Mouse (Mus musculus): ENCODE results near the gene Agtrap. TPM values are rescaled to one million over a fixed set of nuclear protein-coding genes. Genes with fewer than 3 reads are reported as not detected.
"Not testable (repeated sequence)": the region's sequence is repeated elsewhere in the genome, so short reads cannot be mapped to it uniquely, and the experiment has no call there.

Gene Agtrap
- total RNA-seq, 2 experiments from 2014 or later: 6.3 to 7.8 TPM

GRCm38 (mm10) chr4:148054961-148055695 lies 32.7 kb downstream of the Agtrap start:
- no peak for DNase-seq (ENCODE audit: low spot score in 2 of 2)
- intact Hi-C loops (cut with DNase I): no loop called here

GRCm38 (mm10) chr4:148053417-148053920 lies 34.4 kb downstream of the Agtrap start:
- intact Hi-C loops (cut with DNase I): loop anchor here (1.0 kb wide), 1 partner anchor 11 kb away; no protein-coding TSS in a partner anchor
- DNase-seq (ENCODE audit: low spot score in 2 of 2): peak; percentile 69 to 95

GRCm38 (mm10) chr4:148052976-148053375 lies 34.9 kb downstream of the Agtrap start:
- intact Hi-C loops (cut with DNase I): loop anchor here (1.0 kb wide), 1 partner anchor 11 kb away; no protein-coding TSS in a partner anchor

GRCm38 (mm10) chr4:148051886-148052285 lies 35.9 kb downstream of the Agtrap start:
- DNase-seq (ENCODE audit: low spot score in 2 of 2): no peak
- intact Hi-C loops (cut with DNase I): no loop called here

More at GRCm38 (mm10) chr4:148052976-148053375, 34.9 kb downstream of the Agtrap start:
- no peak for DNase-seq (ENCODE audit: low spot score in 2 of 2)

GRCm38 (mm10) chr4:148051046-148051776 lies 36.6 kb downstream of the Agtrap start:
- intact Hi-C loops (cut with DNase I): no loop called here
- no peak for DNase-seq (ENCODE audit: low spot score in 2 of 2)

- DNase-seq (ENCODE audit: low spot score in 2 of 2); intact Hi-C loops (cut with DNase I): not testable (repeated sequence)
These were observed 37.4 kb downstream of the Agtrap start for GRCm38 (mm10) chr4:148050396-148050914.

- no peak for DNase-seq (ENCODE audit: low spot score in 2 of 2)
- intact Hi-C loops (cut with DNase I): no loop called here
These were observed 41.3 kb downstream of the Agtrap start for GRCm38 (mm10) chr4:148046450-148047031.

GRCm38 (mm10) chr4:148044113-148044512 lies 43.7 kb downstream of the Agtrap start:
- DNase-seq (ENCODE audit: low spot score in 2 of 2): no peak
- intact Hi-C loops (cut with DNase I): no loop called here

- DNase-seq (ENCODE audit: low spot score in 2 of 2); intact Hi-C loops (cut with DNase I): not testable (repeated sequence)
These were observed 44.5 kb downstream of the Agtrap start for GRCm38 (mm10) chr4:148043327-148043726.

- intact Hi-C loops (cut with DNase I): loop anchor here (1.0 kb wide), 1 partner anchor 12 kb away; no protein-coding TSS in a partner anchor
- peak in 1 of 2 experiments; percentile 75 for DNase-seq (ENCODE audit: low spot score in 2 of 2)
These were observed 46.1 kb downstream of the Agtrap start for GRCm38 (mm10) chr4:148041611-148042191.

GRCm38 (mm10) chr4:148040933-148041610 lies 46.8 kb downstream of the Agtrap start:
- intact Hi-C loops (cut with DNase I): no loop called here
- peak; percentile 40 to 52 for DNase-seq (ENCODE audit: low spot score in 2 of 2)

- intact Hi-C loops (cut with DNase I): no loop called here
- DNase-seq (ENCODE audit: low spot score in 2 of 2): peak in 1 of 2 experiments; percentile 34
These were observed 47.6 kb downstream of the Agtrap start for GRCm38 (mm10) chr4:148040029-148040830.

- intact Hi-C loops (cut with DNase I): no loop called here
- DNase-seq (ENCODE audit: low spot score in 2 of 2): peak in 1 of 2 experiments; percentile 26
These were observed 48.4 kb downstream of the Agtrap start for GRCm38 (mm10) chr4:148039254-148040028.

- peak; percentile 100 for DNase-seq (ENCODE audit: low spot score in 2 of 2)
- intact Hi-C loops (cut with DNase I): no loop called here
These were observed 49.1 kb downstream of the Agtrap start, which contains the start of the genes Clcn6 and Mthfr for GRCm38 (mm10) chr4:148038600-148039253. TSS of gene Clcn6 (minus strand) at chr4:148038821. TSS of gene Mthfr (plus strand) at chr4:148039077.

- DNase-seq (ENCODE audit: low spot score in 2 of 2): no peak
- intact Hi-C loops (cut with DNase I): no loop called here
These were observed 49.7 kb downstream of the Agtrap start for GRCm38 (mm10) chr4:148038079-148038599.

GRCm38 (mm10) chr4:148035440-148035839 lies 52.4 kb downstream of the Agtrap start:
- no peak for DNase-seq (ENCODE audit: low spot score in 2 of 2)
- intact Hi-C loops (cut with DNase I): no loop called here

All from left cerebral cortex, postnatal 25 days (tissue).